Mouse (Mus musculus) thymus, adult 2 months (tissue): ENCODE measurements around the gene Actl6a.
"Not testable (repeated sequence)": the region's sequence is repeated elsewhere in the genome, so short reads cannot be mapped to it uniquely, and the experiment has no call there.

ENCODE experiments used
- CTCF ChIP-seq: fragments of 200-500 bp; IDR thresholded peaks from 2 replicates; pipeline ENCODE4 v1.5.1; 2012; ENCODE audit warnings: mild to moderate bottlenecking, control low read depth, low read length, moderate library complexity, borderline replicate concordance; ENCODE audit not compliant: control insufficient read depth, poor library complexity, insufficient read depth; ENCODE audit errors: extremely low read depth
- POLR2A ChIP-seq: fragments of 200-500 bp; IDR thresholded peaks from 2 replicates; pipeline ENCODE4 v1.6.1; 2012; ENCODE audit warnings: mild to moderate bottlenecking, low read length, control low read depth, moderate library complexity; ENCODE audit not compliant: control insufficient read depth, poor library complexity, insufficient read depth; ENCODE audit errors: extremely low read depth

GRCm38 (mm10) chr3:32745426-32745825, 39.3 kb downstream of the Actl6a start:
- TF ChIP-seq CTCF, POLR2A: not testable (repeated sequence)
